Mouse (Mus musculus) forebrain, embryonic 10.5 days (tissue): ENCODE measurements around the gene Olfr1264. TPM values are rescaled to one million over a fixed set of nuclear protein-coding genes. Genes with fewer than 3 reads are reported as not detected.

Source experiments
- DNase-seq: peaks from one replicate; pipeline ENCODE4 v3.0.0-alpha.2; 2017; ENCODE audit warnings: low spot score; ENCODE audit errors: extremely low spot score
- H3K27ac ChIP-seq: fragments of 300-500 bp; sonication (generic); 2 replicates; pipeline ENCODE4 v1.5.1; 2016; ENCODE audit warnings: mild to moderate bottlenecking
- H3K27me3 ChIP-seq: fragments of 300-500 bp; sonication (generic); 2 replicates; pipeline ENCODE4 v1.6.1; 2016; ENCODE audit warnings: mild to moderate bottlenecking; ENCODE audit not compliant: poor library complexity, severe bottlenecking
- H3K36me3 ChIP-seq: fragments of 300-500 bp; sonication (generic); replicated peaks from 2 replicates; pipeline ENCODE4 v1.6.1; 2016; ENCODE audit warnings: mild to moderate bottlenecking, moderate library complexity
- H3K4me1 ChIP-seq: fragments of 300-500 bp; sonication (generic); 2 replicates; pipeline ENCODE4 v1.6.1; 2016
- H3K4me3 ChIP-seq: fragments of 300-500 bp; sonication (generic); 2 replicates; pipeline ENCODE4 v1.5.1; 2016; ENCODE audit warnings: mild to moderate bottlenecking, moderate library complexity
- H3K9me3 ChIP-seq: fragments of 300-500 bp; sonication (generic); 2 replicates; pipeline ENCODE4 v1.6.1; 2016; ENCODE audit warnings: mild to moderate bottlenecking, moderate library complexity
- WGBS: fragments of 180-500 bp; shearing (Covaris S2); methylation state at CpG from one replicate; pipeline ENCODE4 v1.1.7; 2016; 5-methylcytosine and 5-hydroxymethylcytosine counted together
- polyA plus RNA-seq: library from polyadenylated mRNA; unstranded; fragments of >200 nt; fragmentation: Nextera tagmentation; extraction: Ambion mirVana; gene quantifications from 2 replicates; pipeline ENCODE4 v1.2.1, GENCODE M21; 2016

Olfr1264 gene
- not detected in 2 replicates for polyA plus RNA-seq

DNA sequence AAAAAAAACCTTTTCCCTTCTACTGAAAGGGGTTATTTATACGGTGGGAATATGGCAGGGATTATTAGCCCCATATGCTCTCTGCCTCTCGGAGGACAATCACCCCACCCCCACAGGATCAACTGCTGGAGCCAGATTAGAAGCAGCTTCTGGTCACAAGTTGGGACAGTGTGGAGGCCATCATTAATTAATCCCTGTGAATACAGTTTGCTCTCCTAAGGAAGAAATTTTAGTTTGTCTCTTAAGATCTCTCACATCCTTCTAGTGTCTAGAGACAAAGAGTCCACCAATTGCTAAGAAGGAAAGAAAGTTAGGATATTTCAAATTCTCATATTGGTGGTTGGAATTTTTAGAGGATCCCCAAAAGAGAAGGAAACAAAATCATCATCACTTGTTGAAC is at the start of gene Olfr1264:
TSS of gene Olfr1264 (minus strand) at position 101 of the 400 bp plus-strand sequence.
- Histone ChIP-seq H3K27me3 (no peaks in the 10 kb centered on the region), H3K27ac (no peak within 1 kb of the TSS), H3K36me3 (no peaks in the 10 kb centered on the region), H3K4me1 (no peaks in the 10 kb centered on the region), H3K4me3 (no peak within 1 kb of the TSS), H3K9me3 (no peaks in the 10 kb centered on the region)
- 62% methylated on average over 2 of the region's 2 CpGs for WGBS
- DNase-seq, result no peak

GRCm38 (mm10) chr2:90070065-90070464 is 44.7 kb upstream of the Olfr1264 start:
- DNase-seq, result no peak
- no peaks in the 10 kb centered on the region for H3K36me3 ChIP-seq
- H3K4me1 ChIP-seq, result no peaks in the 10 kb centered on the region
- H3K4me3 ChIP-seq, result no peak overlapping the region
- H3K27ac ChIP-seq, result no peak overlapping the region
- no peaks in the 10 kb centered on the region for H3K9me3 ChIP-seq
- 84% methylated on average over 2 of the region's 2 CpGs for WGBS
- no peaks in the 10 kb centered on the region for H3K27me3 ChIP-seq

DNA sequence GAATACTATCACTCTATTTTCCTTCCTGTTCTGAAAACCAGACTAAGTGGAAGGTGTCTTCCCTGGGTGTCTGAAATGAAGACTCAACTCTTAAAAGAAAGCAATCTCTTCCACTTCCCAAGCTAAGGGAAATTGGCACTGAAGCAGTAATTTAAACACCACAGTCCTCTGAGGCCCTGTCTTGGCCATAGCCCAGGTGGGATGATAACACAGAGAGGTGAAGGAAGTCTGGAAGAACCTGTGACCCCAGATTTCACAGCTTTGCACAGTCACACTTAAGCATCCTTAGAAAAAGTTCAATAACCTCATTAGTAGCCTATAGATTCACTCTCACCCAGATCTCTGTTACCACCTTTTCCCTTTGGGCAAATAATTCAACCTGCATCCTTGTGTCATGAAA is 38.1 kb upstream of the Olfr1264 start, which contains the start of gene Olfr140:
TSS of gene Olfr140 (minus strand) at position 101 of the 400 bp plus-strand sequence.
- H3K27ac ChIP-seq, result no peak within 1 kb of the TSS
- no peak within 1 kb of the TSS for H3K4me3 ChIP-seq
- no peak for DNase-seq
- H3K4me1 ChIP-seq, result no peaks in the 10 kb centered on the region
- no peaks in the 10 kb centered on the region for H3K9me3 ChIP-seq
- H3K27me3 ChIP-seq, result no peaks in the 10 kb centered on the region
- H3K36me3 ChIP-seq, result no peaks in the 10 kb centered on the region

DNA sequence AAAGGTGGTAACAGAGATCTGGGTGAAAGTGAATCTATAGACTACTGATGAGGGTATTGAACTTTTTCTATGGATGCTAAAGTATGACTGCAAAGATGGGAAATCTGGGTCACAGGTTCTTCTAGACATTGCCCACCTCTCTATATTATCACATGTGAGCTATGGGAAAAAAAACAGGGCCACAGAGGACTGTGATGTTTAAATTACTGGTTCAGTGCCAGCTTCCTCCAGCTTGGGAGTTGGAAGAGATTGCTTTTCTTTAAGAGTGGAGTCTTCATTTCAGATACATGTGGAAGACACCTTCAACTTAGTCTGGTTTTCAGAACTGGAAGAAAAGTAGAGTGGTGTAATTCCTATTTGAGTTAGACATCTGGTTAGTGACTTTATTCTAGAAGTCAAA is 9.7 kb upstream of the Olfr1264 start, which contains the start of gene Olfr1265:
TSS of gene Olfr1265 (plus strand) at position 301 of the 400 bp plus-strand sequence.
- Histone ChIP-seq H3K27ac (no peak within 1 kb of the TSS), H3K36me3 (no peaks in the 10 kb centered on the region), H3K27me3 (no peaks in the 10 kb centered on the region), H3K4me1 (no peaks in the 10 kb centered on the region), H3K9me3 (no peaks in the 10 kb centered on the region), H3K4me3 (no peak within 1 kb of the TSS)
- no peak for DNase-seq

- no peak within 1 kb of the TSS for H3K27ac ChIP-seq
- H3K4me1 ChIP-seq, result no peaks in the 10 kb centered on the region
- H3K4me3 ChIP-seq, result no peak within 1 kb of the TSS
- H3K36me3 ChIP-seq, result no peaks in the 10 kb centered on the region
- no peaks in the 10 kb centered on the region for H3K27me3 ChIP-seq
- 88% methylated on average over 2 of the region's 2 CpGs for WGBS
- H3K9me3 ChIP-seq, result no peaks in the 10 kb centered on the region
- DNase-seq, result no peak
Observed at GRCm38 (mm10) chr2:90011831-90012230, 13.5 kb downstream of the Olfr1264 start, which contains the start of gene Olfr1263. Gene Olfr1263, plus strand, starts transcription at chr2:90012131.

GRCm38 (mm10) chr2:89999845-90000244 is 25.5 kb downstream of the Olfr1264 start, which contains the start of gene Olfr1262:
Gene Olfr1262, plus strand, starts transcription at chr2:90000145.
- DNase-seq, result no peak
- H3K4me3 ChIP-seq, result no peak within 1 kb of the TSS
- H3K4me1 ChIP-seq, result no peaks in the 10 kb centered on the region
- no peaks in the 10 kb centered on the region for H3K36me3 ChIP-seq
- H3K27me3 ChIP-seq, result no peaks in the 10 kb centered on the region
- no peaks in the 10 kb centered on the region for H3K9me3 ChIP-seq
- no peak within 1 kb of the TSS for H3K27ac ChIP-seq

GRCm38 (mm10) chr2:89990921-89991320 is 34.5 kb downstream of the Olfr1264 start, which contains the start of gene Olfr1261:
Gene Olfr1261, plus strand, starts transcription at chr2:89991221.
- H3K36me3 ChIP-seq, result no peaks in the 10 kb centered on the region
- no peak within 1 kb of the TSS for H3K4me3 ChIP-seq
- DNase-seq, result no peak
- no peaks in the 10 kb centered on the region for H3K27me3 ChIP-seq
- H3K9me3 ChIP-seq, result no peaks in the 10 kb centered on the region
- no peak within 1 kb of the TSS for H3K27ac ChIP-seq
- no peaks in the 10 kb centered on the region for H3K4me1 ChIP-seq

GRCm38 (mm10) chr2:89977709-89978108 is 47.7 kb downstream of the Olfr1264 start:
- Histone ChIP-seq H3K4me3 (no peak overlapping the region), H3K4me1 (no peaks in the 10 kb centered on the region), H3K27ac (no peak overlapping the region), H3K36me3 (no peaks in the 10 kb centered on the region), H3K27me3 (no peaks in the 10 kb centered on the region), H3K9me3 (no peaks in the 10 kb centered on the region)
- WGBS, result 79% methylated on average over 2 of the region's 2 CpGs
- DNase-seq, result no peak

DNA sequence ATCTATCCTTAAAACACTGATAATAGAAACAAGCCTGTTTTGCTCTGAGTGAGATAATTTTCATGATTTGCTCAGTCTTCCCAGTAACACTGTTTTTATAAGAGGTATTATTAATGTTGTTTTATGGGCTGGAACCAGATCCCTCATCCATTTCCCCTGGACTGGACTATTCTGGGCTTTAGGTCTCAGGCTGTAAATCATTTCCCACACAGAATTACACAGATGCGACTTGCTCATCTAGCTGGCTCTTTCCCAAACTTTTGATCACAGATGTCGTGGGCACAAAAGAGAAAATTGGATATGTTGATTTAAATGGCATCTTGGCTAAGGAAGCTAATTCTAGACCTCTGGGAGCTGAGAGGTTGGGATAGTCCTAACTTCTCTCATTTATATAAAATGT is 51.2 kb downstream of the Olfr1264 start, which contains the start of gene Olfr1260:
TSS of gene Olfr1260 (plus strand) at position 157 of the 400 bp plus-strand sequence.
- Histone ChIP-seq H3K27ac (no peak within 1 kb of the TSS), H3K4me1 (no peaks in the 10 kb centered on the region), H3K27me3 (no peaks in the 10 kb centered on the region), H3K9me3 (no peaks in the 10 kb centered on the region), H3K36me3 (no peaks in the 10 kb centered on the region), H3K4me3 (no peak within 1 kb of the TSS)
- no peak for DNase-seq
- 87% methylated on average over 2 of the region's 2 CpGs for WGBS

Other genes with a start within 250 kb of the Olfr1264 start
- not detected in 2 replicates for gene Olfr1254, start 232.0 kb downstream of the Olfr1264 start, polyA plus RNA-seq
- not detected in 2 replicates for gene Olfr1255, start 213.5 kb downstream of the Olfr1264 start, polyA plus RNA-seq
- not detected in 2 replicates for gene Olfr1256, start 184.0 kb downstream of the Olfr1264 start, polyA plus RNA-seq
- not detected in 2 replicates for gene Olfr48, start 177.4 kb downstream of the Olfr1264 start, polyA plus RNA-seq
- not detected in 2 replicates for gene Olfr1257, start 147.1 kb downstream of the Olfr1264 start, polyA plus RNA-seq
- not detected in 2 replicates for gene Olfr1258, start 98.3 kb downstream of the Olfr1264 start, polyA plus RNA-seq
- not detected in 2 replicates for gene Olfr1259, start 76.9 kb downstream of the Olfr1264 start, polyA plus RNA-seq
- not detected in 2 replicates for gene Olfr1260, start 51.2 kb downstream of the Olfr1264 start, polyA plus RNA-seq
- gene Olfr1261, start 34.4 kb downstream of the Olfr1264 start, polyA plus RNA-seq, result not detected in 2 replicates
- not detected in 2 replicates for gene Olfr1262, start 25.4 kb downstream of the Olfr1264 start, polyA plus RNA-seq
- gene Olfr1263, start 13.4 kb downstream of the Olfr1264 start, polyA plus RNA-seq, result not detected in 2 replicates
- not detected in 2 replicates for gene Olfr1265, start 9.8 kb upstream of the Olfr1264 start, polyA plus RNA-seq
- not detected in 2 replicates for gene Olfr140, start 38.0 kb upstream of the Olfr1264 start, polyA plus RNA-seq
- gene Olfr1269, start 95.8 kb upstream of the Olfr1264 start, polyA plus RNA-seq, result not detected in 2 replicates
- not detected in 2 replicates for gene Olfr32, start 116.7 kb upstream of the Olfr1264 start, polyA plus RNA-seq
- not detected in 2 replicates for gene Olfr1270, start 127.5 kb upstream of the Olfr1264 start, polyA plus RNA-seq
- not detected in 2 replicates for gene Olfr1506, start 198.9 kb upstream of the Olfr1264 start, polyA plus RNA-seq
- not detected in 2 replicates for gene Olfr142, start 232.0 kb upstream of the Olfr1264 start, polyA plus RNA-seq
- gene Olfr1271, start 245.5 kb upstream of the Olfr1264 start, polyA plus RNA-seq, result not detected in 2 replicates